Mouse (Mus musculus) embryonic facial prominence, embryonic 15.5 days (tissue): ENCODE results near the gene Lurap1l. TPM values are rescaled to one million over a fixed set of nuclear protein-coding genes. Genes with fewer than 3 reads are reported as not detected.

Source experiments
- microRNA-seq: library from miRNA; unstranded; fragments of <30 nt; microRNA quantifications from one replicate; pipeline ENCODE4, GENCODE M21; 2016; ENCODE audit warnings: borderline number of aligned reads
- polyA plus RNA-seq: library from polyadenylated mRNA; unstranded; fragments of >200 nt; fragmentation: Nextera tagmentation; extraction: Ambion mirVana; gene quantifications from 2 replicates; pipeline ENCODE4 v1.2.1, GENCODE M21; 2015

Lurap1l gene
- polyA plus RNA-seq, 1 experiment from 2014 or later = 20.2 TPM

Small RNA genes lying within 50 kb of the gene (microRNA-seq; reads per million reads assigned to microRNA genes)
- gene Gm27452 = not detected

Other genes with a start within 250 kb of the Lurap1l start
- 3.4 and 5.7 TPM in 2 replicates for gene Tyrp1, start 76.5 kb upstream of the Lurap1l start, polyA plus RNA-seq